Mouse (Mus musculus): ENCODE results near the gene Qser1. TPM values are rescaled to one million over a fixed set of nuclear protein-coding genes. Genes with fewer than 3 reads are reported as not detected.
A peak's percentile ranks its signal among the peaks of the same experiment; 100 is the strongest.
"Not testable (repeated sequence)": the region's sequence is repeated elsewhere in the genome, so short reads cannot be mapped to it uniquely, and the experiment has no call there.

Qser1 gene
- polyA plus RNA-seq, 1 experiment from 2014 or later, result 10.4 TPM

DNA sequence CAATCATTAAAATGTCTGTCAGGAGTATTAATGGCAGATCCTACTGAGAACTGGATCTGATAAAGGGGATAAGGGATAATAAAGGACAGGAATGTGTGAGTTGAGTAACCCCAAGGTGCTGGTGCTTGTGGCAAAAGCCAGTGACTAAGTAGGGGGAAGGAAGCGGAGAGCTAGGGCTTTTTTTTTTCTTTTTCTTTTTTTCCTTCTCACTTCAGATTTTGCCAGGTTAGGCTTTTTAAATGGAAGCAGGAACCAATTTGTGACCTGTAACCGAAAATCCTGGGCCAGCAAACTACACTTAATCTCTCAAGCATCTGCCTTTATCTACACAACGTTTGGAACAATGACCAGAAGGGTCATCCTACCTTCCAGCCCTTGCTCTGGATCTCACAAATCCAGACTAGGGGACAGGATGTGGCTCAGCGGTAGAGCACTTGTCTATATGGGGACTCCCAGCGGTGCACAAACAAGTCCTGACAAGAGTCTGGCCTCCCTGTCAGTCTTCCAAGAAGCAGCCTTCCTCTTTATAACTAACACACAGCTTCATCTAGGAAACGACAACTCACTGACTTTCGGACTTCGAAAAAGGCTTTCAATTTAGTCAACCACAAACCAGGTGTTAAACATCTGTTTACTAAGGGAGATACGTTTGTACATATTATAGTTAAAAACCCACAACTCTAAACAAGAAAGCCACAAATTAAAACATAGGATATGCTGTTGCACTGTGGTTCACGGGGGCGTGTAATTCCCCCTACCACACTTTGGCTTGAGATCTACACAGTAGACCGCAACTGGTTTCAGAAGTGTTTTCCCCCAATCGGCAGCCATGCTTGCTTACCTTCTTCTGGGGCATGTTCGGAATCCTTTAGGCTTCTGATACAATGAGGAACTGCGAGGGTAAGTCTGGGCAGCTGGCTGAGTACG lies 31.9 kb upstream of the Qser1 start:
- 39% methylated on average over 16 of the region's 16 CpGs for WGBS
- Histone ChIP-seq H3K27ac (no peak overlapping the region), H3K9ac (peak overlapping the region; percentile 51; the same call in 1 of the 2 replicates), H3K4me2 (peak overlapping the region; percentile 97), H3K4me1 (peaks cover 9% of the 10 kb centered on the region; the same call in 1 of the 2 replicates), H3K4me3 (replicated peaks) (peak overlapping the region; percentile 60), H3K36me3 (no peaks in the 10 kb centered on the region), H3K27me3 (peaks cover 23% of the 10 kb centered on the region), H3K9me3 (replicated peaks) (no peaks in the 10 kb centered on the region)
- ATAC-seq (replicated peaks; ENCODE audit: low FRiP score), result 0 out of 2 replicates have a peak, but pooled peaks have one; percentile 7

DNA sequence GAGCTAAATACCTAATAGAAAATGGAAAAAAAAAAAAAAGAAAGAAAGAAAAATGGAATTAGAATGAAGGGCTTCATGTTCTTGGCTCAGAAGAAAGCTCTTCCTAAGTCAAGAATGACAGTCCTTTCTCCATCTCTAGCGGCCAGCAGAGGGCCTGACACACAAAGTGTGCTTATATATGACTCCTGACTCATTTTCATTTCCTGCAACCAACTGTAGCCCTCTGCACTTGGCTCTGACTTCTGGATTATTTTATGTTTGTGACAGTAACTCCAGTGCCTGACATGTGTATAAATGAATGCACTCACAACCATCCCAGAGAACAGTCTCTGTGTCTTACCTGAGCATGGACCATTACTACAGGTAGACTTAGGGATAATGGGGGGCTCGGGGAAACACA lies 31.1 kb upstream of the Qser1 start:
- H3K4me2 ChIP-seq, result no peak overlapping the region
- H3K27me3 ChIP-seq, result peaks cover 21% of the 10 kb centered on the region
- no peak overlapping the region for H3K27ac ChIP-seq
- no peak overlapping the region for H3K9ac ChIP-seq
- ATAC-seq (replicated peaks; ENCODE audit: low FRiP score), result no peak
- no peaks in the 10 kb centered on the region for H3K9me3 ChIP-seq (replicated peaks)
- H3K4me1 ChIP-seq, result peaks cover 9% of the 10 kb centered on the region; the same call in 1 of the 2 replicates
- no peaks in the 10 kb centered on the region for H3K36me3 ChIP-seq
- WGBS, result 54% methylated on average over 2 of the region's 2 CpGs
- no peak overlapping the region for H3K4me3 ChIP-seq (replicated peaks)

DNA sequence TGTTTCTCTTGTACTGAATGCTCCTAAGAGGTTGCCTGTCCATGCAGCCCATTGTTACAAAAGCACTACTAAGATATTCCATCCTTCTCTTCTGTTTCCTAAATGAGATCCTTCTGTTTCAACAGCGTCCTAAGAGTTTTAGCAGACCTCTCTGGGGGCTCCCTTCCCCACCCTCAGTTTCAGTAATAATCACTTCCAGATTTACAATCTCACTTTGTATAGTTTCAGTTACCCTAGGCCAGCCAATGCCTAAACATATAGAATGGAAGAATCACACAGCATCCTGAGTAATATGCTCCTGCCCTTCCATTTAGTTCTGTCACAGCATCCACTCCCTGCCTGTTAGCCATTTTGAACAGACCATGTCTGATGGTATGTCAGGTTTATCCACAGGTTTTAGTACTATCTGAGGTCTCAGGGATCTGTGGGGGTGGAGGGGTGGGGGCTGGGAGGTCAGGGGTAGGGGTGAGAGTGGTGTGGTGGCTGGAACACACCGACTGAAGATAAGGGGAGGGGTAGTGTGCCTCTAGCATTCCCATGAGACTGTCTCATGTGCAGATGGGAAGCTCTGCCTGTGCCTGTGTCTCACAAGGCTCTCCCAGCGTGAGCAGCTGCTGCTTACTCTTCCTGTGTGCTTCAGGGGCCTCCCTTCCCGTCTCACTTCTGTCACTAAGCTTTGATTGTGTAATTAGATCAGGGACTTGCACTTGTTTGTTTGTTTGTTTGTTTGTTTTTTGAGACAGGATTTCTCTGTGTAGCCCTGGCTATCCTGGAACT lies 30.3 kb upstream of the Qser1 start:
- no peak overlapping the region for H3K27ac ChIP-seq
- H3K36me3 ChIP-seq, result no peaks in the 10 kb centered on the region
- H3K9me3 ChIP-seq (replicated peaks), result no peaks in the 10 kb centered on the region
- no peak overlapping the region for H3K9ac ChIP-seq
- no peak overlapping the region for H3K4me3 ChIP-seq (replicated peaks)
- no peak for ATAC-seq (replicated peaks; ENCODE audit: low FRiP score)
- peaks cover 9% of the 10 kb centered on the region; the same call in 1 of the 2 replicates for H3K4me1 ChIP-seq
- no peak overlapping the region for H3K4me2 ChIP-seq
- WGBS, result 49% methylated on average over 4 of the region's 4 CpGs
- H3K27me3 ChIP-seq, result peaks cover 21% of the 10 kb centered on the region

DNA sequence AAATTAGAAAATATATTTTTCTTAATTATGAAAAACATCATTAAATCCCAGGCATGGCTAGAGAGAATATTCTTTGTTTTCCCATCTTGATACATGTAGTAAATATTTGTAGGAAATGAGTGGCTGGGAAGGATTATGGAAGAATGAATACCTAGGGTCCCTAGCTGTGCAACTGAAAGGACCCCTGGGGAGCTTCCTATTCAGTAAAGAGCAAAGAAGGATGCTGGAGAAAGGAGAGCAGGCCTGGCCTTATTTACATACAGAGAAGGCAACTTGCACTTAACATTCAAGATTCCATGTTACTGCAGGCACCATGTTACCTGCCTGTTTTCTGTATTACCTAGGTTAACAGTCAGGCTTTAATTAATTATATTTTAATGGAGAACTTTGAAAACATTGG lies 26.0 kb upstream of the Qser1 start:
- Histone ChIP-seq H3K4me3 (replicated peaks) (no peak overlapping the region), H3K9me3 (replicated peaks) (no peaks in the 10 kb centered on the region), H3K4me1 (no peaks in the 10 kb centered on the region), H3K4me2 (no peak overlapping the region), H3K27ac (no peak overlapping the region), H3K36me3 (0 out of 2 replicates have a peak, but pooled peaks cover 5% of the 10 kb centered on the region), H3K9ac (no peak overlapping the region), H3K27me3 (no peaks in the 10 kb centered on the region)
- ATAC-seq (replicated peaks; ENCODE audit: low FRiP score), result no peak

DNA sequence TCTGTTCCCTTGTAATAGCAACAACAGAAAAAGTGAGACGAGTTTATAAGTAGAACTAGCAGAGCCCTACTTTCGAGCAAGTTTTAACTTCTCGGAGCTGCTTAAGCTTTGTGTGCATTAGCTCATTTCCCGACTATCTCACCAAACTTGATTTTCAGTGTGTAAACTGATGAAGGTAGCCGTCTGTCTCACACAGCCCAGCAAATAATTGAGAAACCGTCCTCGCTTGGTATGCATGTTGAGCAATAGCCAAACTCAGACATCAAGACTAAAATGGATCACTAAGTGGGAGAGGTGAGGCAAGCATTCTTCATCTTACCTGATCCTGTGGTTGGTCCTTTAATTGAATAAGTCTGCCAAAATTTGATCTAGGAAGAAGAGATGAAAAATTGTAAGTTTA lies 25.2 kb upstream of the Qser1 start:
- Histone ChIP-seq H3K4me1 (no peaks in the 10 kb centered on the region), H3K27me3 (no peaks in the 10 kb centered on the region), H3K9ac (no peak overlapping the region), H3K4me2 (no peak overlapping the region), H3K4me3 (replicated peaks) (no peak overlapping the region), H3K36me3 (0 out of 2 replicates have a peak, but pooled peaks cover 5% of the 10 kb centered on the region), H3K27ac (no peak overlapping the region), H3K9me3 (replicated peaks) (no peaks in the 10 kb centered on the region)
- WGBS, result 90% methylated on average over 7 of the region's 7 CpGs
- ATAC-seq (replicated peaks; ENCODE audit: low FRiP score), result no peak

DNA sequence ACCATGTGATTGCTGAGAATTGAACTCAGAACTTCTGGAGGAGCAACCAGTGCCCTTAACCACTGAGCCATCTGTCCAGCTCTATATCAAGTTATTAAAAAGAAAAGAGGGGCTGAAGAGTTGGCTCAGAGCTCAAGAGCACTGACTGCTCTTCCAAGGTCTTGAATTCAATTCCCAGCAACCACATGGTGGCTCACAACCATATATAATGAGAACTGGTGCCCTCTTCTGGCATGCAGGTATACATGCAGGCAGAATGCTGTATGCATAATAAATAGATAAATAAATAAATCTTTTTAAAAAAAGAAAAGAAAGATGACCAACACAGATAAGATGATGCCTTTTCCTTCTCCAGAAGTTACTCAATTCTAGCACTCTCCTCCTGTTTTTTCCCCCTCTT lies 24.4 kb upstream of the Qser1 start:
- H3K9me3 ChIP-seq (replicated peaks), result no peaks in the 10 kb centered on the region
- ATAC-seq (replicated peaks; ENCODE audit: low FRiP score), result no peak
- H3K4me3 ChIP-seq (replicated peaks), result no peak overlapping the region
- no peaks in the 10 kb centered on the region for H3K4me1 ChIP-seq
- H3K4me2 ChIP-seq, result no peak overlapping the region
- H3K27me3 ChIP-seq, result no peaks in the 10 kb centered on the region
- 0 out of 2 replicates have a peak, but pooled peaks cover 5% of the 10 kb centered on the region for H3K36me3 ChIP-seq
- no peak overlapping the region for H3K27ac ChIP-seq
- no peak overlapping the region for H3K9ac ChIP-seq

DNA sequence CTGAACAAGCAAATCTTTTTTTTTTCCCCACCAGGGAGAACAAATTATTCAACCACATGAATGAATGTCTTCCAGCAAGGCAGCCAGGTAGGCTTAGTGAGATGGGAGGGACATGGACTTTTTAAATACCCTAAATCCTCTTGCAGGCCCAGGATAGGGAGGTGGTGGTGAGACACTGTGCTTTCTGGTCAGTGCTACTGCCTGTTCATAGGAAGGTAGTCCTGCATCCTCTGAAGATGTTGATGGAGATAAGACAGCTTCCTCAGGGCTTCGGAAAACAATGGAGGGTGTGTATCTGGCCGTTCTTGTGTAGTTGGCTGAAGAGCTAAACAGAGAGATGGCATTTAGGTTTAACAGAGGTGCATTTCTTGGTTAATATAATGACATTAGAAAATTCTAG lies 15.9 kb upstream of the Qser1 start:
- H3K27ac ChIP-seq, result no peak overlapping the region
- 83% methylated on average over 2 of the region's 2 CpGs for WGBS
- H3K4me3 ChIP-seq (replicated peaks), result no peak overlapping the region
- no peaks in the 10 kb centered on the region for H3K9me3 ChIP-seq (replicated peaks)
- H3K27me3 ChIP-seq, result no peaks in the 10 kb centered on the region
- ATAC-seq (replicated peaks; ENCODE audit: low FRiP score), result no peak
- no peak overlapping the region for H3K9ac ChIP-seq
- no peak overlapping the region for H3K4me2 ChIP-seq
- H3K36me3 ChIP-seq, result no peaks in the 10 kb centered on the region
- H3K4me1 ChIP-seq, result no peaks in the 10 kb centered on the region

DNA sequence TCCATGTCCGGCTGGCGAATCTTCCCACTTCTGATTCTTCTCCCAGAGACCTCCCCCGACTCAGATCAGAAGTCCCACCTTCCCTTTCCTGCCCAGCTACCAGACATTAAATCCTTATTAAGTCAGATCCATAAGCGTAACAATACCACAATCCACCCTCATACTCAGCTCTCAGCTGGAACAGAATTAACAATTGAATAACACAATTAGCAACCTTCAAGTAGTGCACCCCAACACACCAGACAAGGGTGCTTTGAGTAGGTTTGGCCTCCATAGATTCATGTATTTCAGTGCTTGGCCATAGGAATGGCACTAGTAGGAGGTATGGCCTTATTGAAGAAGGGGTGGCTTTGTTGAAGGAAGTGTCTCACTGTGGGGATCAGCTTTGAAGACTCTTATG lies 9.6 kb upstream of the Qser1 start:
- Histone ChIP-seq H3K4me2 (no peak overlapping the region), H3K27me3 (no peaks in the 10 kb centered on the region), H3K27ac (no peak overlapping the region), H3K9ac (no peak overlapping the region), H3K4me3 (replicated peaks) (no peak overlapping the region), H3K9me3 (replicated peaks) (no peaks in the 10 kb centered on the region), H3K4me1 (no peaks in the 10 kb centered on the region), H3K36me3 (no peaks in the 10 kb centered on the region)
- ATAC-seq (replicated peaks; ENCODE audit: low FRiP score), result no peak
- 86% methylated on average over 4 of the region's 4 CpGs for WGBS

DNA sequence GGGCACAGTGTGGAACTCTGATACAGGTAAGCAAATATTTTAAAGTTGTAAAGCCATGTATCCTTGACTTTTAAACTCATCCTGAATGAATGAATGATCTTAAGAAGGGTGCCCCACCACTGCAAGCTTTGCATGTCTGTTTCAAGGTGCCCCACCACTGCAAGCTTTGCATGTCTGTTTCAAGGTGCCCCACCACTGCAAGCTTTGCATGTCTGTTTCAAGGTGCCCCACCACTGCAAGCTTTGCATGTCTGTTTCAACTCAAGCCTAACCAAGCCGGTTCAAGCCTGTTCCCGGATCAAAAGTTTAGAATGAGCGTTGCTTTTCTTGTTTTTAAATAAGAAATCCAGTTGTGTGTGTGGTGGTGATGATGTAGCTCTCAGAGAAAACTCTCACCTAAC lies 2.2 kb upstream of the Qser1 start:
- Histone ChIP-seq H3K4me1 (peaks cover 23% of the 10 kb centered on the region), H3K4me2 (0 out of 2 replicates have a peak overlapping the region, but pooled peaks have one; percentile 16)
- H3K27me3 ChIP-seq; H3K4me3 ChIP-seq (replicated peaks); H3K9ac ChIP-seq; ATAC-seq (replicated peaks; ENCODE audit: low FRiP score); H3K36me3 ChIP-seq; H3K27ac ChIP-seq; H3K9me3 ChIP-seq (replicated peaks): not testable (repeated sequence)
- WGBS, result 85% methylated on average over 3 of the region's 3 CpGs

DNA sequence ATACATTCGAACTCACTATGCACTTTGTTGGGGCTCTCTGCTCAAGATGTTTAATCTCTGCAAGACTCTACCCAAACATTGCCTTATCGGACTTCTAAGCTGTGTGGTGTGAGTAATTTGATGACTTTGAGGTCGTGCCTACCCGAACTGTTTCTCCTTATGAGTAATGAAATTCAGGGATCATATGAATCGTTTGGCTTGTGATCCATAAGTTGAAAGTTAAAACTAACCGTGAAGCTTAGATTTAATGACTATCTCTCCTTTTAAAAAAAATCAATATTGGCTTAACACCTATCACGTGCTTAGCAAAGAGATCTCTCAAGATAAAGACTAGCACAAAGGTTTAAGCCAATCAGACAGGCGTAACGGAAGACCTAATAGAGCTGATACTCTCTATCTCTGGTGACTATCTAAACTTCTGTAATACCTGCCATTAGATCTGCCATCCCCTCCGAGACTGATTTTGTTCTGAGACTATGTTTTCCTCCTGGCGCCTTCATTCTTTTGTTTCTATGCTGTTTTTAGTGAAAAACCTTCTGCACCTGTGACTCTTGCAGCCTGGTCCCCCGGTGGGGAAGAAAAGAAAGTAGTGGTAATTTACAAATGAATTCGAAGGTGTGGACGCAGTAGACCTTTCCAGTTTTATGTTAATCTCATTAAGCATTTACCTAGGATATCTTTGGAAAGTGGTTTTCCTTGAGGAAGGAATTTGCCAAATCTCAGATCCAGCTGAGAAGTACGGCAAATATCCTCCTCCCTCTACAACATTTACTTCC lies 1.2 kb upstream of the Qser1 start:
- Histone ChIP-seq H3K9me3 (replicated peaks) (no peaks in the 10 kb centered on the region), H3K4me1 (peaks cover 27% of the 10 kb centered on the region), H3K9ac (peak overlapping the region; percentile 99), H3K4me3 (replicated peaks) (peak overlapping the region; percentile 96), H3K27me3 (no peaks in the 10 kb centered on the region), H3K4me2 (peak overlapping the region; percentile 67), H3K27ac (peak overlapping the region; percentile 99), H3K36me3 (no peaks in the 10 kb centered on the region)
- ATAC-seq (replicated peaks; ENCODE audit: low FRiP score), result no peak
- WGBS, result 1% methylated on average over 15 of the region's 15 CpGs

DNA sequence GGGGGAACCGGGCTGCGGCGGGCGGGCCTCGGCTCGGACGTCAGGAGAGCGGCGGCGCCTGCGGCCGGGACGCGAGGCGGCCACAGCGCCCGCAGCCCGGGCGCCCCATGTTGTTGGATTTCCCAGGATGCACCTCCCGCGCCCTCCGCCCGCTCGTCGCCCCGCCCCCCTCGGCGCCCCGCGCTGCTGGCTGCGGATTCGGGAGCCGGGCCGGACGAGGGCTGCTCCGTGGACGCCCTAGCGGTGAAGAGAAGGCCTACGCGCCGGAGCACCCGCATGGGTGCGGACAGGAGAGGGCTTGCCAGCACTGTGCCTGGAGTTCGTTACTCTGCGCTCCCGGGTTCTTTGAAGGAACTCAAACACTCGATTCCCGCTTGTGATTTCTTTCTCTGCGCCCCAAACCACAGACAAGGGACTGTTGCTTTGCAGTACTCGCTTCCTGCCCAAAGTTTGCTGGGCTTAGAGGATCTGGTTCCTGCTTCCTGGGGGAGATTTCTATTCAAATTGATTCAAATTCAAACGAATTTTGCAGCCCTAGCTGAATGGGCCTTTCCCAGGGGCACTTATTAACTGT lies 393 bp upstream of the Qser1 start:
- peaks cover 27% of the 10 kb centered on the region for H3K4me1 ChIP-seq
- H3K36me3 ChIP-seq, result no peaks in the 10 kb centered on the region
- peak overlapping the region; percentile 67 for H3K4me2 ChIP-seq
- H3K27me3 ChIP-seq, result no peaks in the 10 kb centered on the region
- ATAC-seq (replicated peaks; ENCODE audit: low FRiP score), result peak; percentile 97
- peak overlapping the region; percentile 96 for H3K4me3 ChIP-seq (replicated peaks)
- H3K9ac ChIP-seq, result peak overlapping the region; percentile 99
- no peaks in the 10 kb centered on the region for H3K9me3 ChIP-seq (replicated peaks)
- WGBS, result under 1% methylated on average over 35 of the region's 51 CpGs
- H3K27ac ChIP-seq, result peak overlapping the region; percentile 99
